Mouse (Mus musculus): ENCODE results near the gene Acsbg2.

DNA sequence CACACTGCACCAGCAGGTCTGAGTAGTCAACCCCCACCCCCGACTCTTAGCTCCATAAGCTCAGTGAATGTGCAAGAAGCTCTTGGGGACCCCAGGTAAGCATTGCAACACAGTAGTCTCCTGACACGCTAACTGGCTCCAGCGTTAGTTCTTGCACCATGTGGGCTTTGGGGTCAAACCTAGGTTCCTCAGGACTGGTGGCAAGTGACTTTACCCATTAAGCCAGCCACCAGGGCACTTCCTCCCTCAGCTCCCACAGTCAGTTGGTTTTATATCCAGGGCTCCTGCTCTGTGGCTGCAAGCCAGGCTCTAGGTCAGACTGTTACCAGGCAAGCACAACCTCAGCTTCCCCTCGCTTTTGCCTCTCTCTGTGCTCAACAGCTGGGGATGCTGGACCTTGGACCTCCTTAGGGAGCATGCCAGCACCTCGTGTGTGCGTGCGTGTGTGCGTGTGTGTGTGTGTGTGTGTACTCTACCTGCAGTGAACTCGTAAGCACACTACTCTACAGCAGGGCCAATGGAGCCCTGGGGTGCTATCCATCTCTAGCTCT, 21.2 kb upstream of the Acsbg2 start:
- TF ChIP-seq CTCF (IDR thresholded peaks at IDR 0.05; ENCODE audit: low read depth, low read length), result no peak
- TF ChIP-seq POLR2A (IDR thresholded peaks at IDR 0.05; ENCODE audit: borderline replicate concordance, low read depth, low read length), result no peak

Measured in bone marrow macrophage, adult 2 months (primary cell).